Mouse (Mus musculus): ENCODE results near the gene Ccl9. TPM values are rescaled to one million over a fixed set of nuclear protein-coding genes. Genes with fewer than 3 reads are reported as not detected.

Ccl9 gene
- polyA plus RNA-seq, 1 experiment from 2014 or later, result 0.56 TPM

DNA sequence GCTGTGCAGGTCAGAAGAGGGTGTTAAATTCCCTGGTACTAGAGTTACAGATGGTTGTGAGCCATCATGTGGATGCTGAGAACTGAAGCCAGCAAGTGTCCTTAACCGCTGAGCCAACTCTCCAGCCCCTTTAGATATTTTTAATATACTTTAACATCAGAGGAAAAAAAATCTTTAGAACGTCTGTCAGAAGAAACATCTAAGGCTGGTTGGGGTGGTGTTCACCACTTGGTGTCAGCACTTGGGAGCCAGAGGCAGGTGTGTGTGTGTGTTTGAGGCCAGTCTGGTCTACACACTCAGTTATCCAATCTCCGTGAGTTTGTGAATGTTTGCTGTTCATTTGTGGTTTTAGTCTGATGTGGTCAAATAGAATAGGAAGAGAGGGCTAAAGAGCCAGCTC lies 563 bp upstream of the Ccl9 start:
- Histone ChIP-seq H3K9ac (replicated peaks) (no peak overlapping the region), H3K4me3 (replicated peaks) (no peak overlapping the region), H3K27ac (no peak overlapping the region), H3K4me1 (replicated peaks) (no peaks in the 10 kb centered on the region), H3K9me3 (no peaks in the 10 kb centered on the region), H3K27me3 (no peaks in the 10 kb centered on the region), H3K36me3 (no peaks in the 10 kb centered on the region), H3K4me2 (no peak overlapping the region)
- 80% methylated on average over 3 of the region's 3 CpGs for whole genome bisulfite sequencing
- no peak for ATAC-seq (ENCODE audit: insufficient number of reproducible peaks, insufficient read depth, low FRiP score, low TSS enrichment, low read depth)

DNA sequence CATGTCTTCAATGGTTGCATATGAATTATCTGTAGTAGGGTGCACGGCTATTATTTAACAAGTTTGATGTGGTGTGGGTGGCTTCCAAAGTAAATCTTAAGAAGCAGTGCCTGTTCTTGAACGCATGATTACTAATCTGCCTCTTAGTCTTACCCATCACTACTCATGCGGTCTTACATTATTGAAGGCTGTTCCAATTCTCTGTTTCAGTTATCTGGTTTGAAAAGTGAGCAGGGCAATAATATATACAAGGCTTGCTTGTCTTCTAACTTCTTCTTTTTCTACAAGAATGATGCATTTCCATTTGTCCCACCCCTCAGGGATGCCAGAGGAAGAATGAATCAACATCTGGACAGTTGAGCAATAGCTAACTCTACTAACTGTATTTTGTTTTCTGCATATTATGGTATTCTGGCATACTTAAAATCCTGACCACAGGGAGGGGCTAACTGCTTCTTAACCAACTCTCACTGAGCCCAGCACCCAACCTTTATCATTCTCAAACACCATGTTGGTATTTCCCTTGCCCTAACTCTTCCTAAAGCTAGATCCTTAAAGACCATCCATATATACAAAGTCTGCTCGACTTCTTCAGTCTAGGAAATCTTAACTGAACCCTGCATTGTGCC lies 1.4 kb downstream of the Ccl9 start:
- Histone ChIP-seq H3K36me3 (no peaks in the 10 kb centered on the region), H3K4me1 (replicated peaks) (no peaks in the 10 kb centered on the region), H3K9ac (replicated peaks) (no peak overlapping the region), H3K9me3 (no peaks in the 10 kb centered on the region), H3K4me3 (replicated peaks) (no peak overlapping the region), H3K27ac (no peak overlapping the region), H3K4me2 (no peak overlapping the region), H3K27me3 (no peaks in the 10 kb centered on the region)
- ATAC-seq (ENCODE audit: insufficient number of reproducible peaks, insufficient read depth, low FRiP score, low TSS enrichment, low read depth), result no peak
- WGBS, result 85% methylated on average over 4 of the region's 4 CpGs

DNA sequence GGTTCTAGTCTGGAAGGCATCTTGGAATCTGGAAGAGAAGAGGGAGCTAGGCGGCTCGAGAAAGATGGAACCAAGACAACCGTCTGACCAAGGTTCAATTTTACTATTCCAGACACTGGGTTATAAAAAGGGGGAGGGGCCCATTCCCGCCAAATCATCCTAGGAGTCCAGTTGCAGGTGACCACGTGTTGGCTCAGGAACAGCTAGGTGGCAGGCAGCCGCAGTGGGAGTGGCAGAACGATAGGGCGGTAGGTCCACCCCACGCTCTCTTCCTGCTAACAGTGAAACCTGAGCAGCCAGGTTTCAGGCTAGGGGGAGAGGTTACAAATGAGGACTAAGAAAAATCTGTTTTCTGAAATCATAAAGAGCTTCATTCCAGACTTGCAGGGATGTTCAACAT lies 5.6 kb downstream of the Ccl9 start:
- no peak for ATAC-seq (ENCODE audit: insufficient number of reproducible peaks, insufficient read depth, low FRiP score, low TSS enrichment, low read depth)
- Histone ChIP-seq H3K9me3 (no peaks in the 10 kb centered on the region), H3K4me3 (replicated peaks) (no peak overlapping the region), H3K27ac (no peak overlapping the region), H3K36me3 (no peaks in the 10 kb centered on the region), H3K4me2 (no peak overlapping the region), H3K9ac (replicated peaks) (no peak overlapping the region), H3K27me3 (no peaks in the 10 kb centered on the region), H3K4me1 (replicated peaks) (no peaks in the 10 kb centered on the region)
- WGBS, result 46% methylated on average over 9 of the region's 9 CpGs

DNA sequence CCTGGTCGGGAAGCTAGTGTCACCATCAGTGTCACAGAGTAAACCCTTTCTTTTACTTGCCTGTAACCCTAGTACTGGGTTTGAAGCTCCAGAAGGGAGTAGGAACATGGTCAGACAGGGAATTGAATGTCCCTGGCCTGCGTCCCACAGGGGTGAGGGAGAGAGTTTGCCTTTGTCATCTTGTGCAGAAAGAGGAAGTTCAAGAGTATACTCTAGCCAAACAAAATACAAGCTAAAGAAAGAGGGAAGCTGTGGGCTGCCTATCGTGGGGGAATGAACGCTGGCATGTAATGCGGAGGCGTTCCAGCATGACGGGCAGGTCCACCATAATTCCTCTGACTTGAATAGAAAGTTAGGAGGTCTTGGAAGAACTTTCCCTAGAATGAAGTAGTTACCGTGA lies 6.2 kb downstream of the Ccl9 start:
- Histone ChIP-seq H3K9me3 (no peaks in the 10 kb centered on the region), H3K27me3 (no peaks in the 10 kb centered on the region), H3K27ac (no peak overlapping the region), H3K4me2 (no peak overlapping the region), H3K36me3 (no peaks in the 10 kb centered on the region), H3K9ac (replicated peaks) (no peak overlapping the region), H3K4me1 (replicated peaks) (no peaks in the 10 kb centered on the region), H3K4me3 (replicated peaks) (no peak overlapping the region)
- no peak for ATAC-seq (ENCODE audit: insufficient number of reproducible peaks, insufficient read depth, low FRiP score, low TSS enrichment, low read depth)
- 95% methylated on average over 8 of the region's 8 CpGs for WGBS

DNA sequence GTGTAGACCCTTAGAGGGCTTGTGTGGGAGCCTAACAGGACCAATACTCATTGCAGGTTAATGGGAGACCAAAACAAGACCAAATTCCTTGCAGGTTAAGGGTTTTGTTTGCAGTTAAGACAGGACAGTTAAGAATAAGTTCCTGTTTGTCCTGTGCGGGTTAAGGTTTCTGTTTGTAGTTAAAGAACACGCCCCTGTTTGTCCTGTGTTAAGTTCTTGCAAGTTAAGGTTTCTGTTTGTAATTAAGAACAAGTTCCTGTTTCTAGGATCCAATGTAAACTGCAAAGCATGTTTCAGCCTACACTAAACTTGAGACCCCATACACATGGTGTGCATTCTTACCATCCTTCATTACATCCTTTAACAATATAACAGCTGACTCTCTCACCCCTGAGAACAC lies 8.2 kb downstream of the Ccl9 start:
- no peak overlapping the region for H3K27ac ChIP-seq
- ATAC-seq (ENCODE audit: insufficient number of reproducible peaks, insufficient read depth, low FRiP score, low TSS enrichment, low read depth), result no peak
- no peaks in the 10 kb centered on the region for H3K4me1 ChIP-seq (replicated peaks)
- WGBS, result 47% methylated on average over 2 of the region's 2 CpGs
- no peak overlapping the region for H3K9ac ChIP-seq (replicated peaks)
- no peaks in the 10 kb centered on the region for H3K36me3 ChIP-seq
- H3K4me3 ChIP-seq (replicated peaks), result no peak overlapping the region
- no peak overlapping the region for H3K4me2 ChIP-seq
- H3K27me3 ChIP-seq, result no peaks in the 10 kb centered on the region
- H3K9me3 ChIP-seq, result no peaks in the 10 kb centered on the region

DNA sequence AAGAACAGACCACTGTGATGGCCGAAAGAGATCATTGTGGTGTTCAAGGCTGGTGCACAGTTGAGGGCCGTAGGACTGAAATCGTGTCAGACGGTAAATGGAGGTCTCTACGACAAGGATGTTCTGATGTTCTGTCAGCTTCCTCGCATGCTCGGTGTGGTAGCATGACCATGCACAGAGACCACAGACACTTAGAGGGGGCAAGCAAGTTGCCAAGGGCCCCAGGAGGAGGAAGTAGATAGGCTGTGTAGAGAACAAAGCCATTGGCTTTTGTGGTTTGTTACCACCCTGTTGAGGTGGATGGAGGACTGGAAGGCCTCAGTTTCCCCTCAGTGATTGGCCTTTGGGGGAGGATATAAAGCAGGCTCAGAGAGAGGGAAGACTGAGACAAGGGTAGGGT lies 9.2 kb downstream of the Ccl9 start:
- ATAC-seq (ENCODE audit: insufficient number of reproducible peaks, insufficient read depth, low FRiP score, low TSS enrichment, low read depth), result no peak
- H3K27me3 ChIP-seq, result no peaks in the 10 kb centered on the region
- no peaks in the 10 kb centered on the region for H3K36me3 ChIP-seq
- H3K4me1 ChIP-seq (replicated peaks), result no peaks in the 10 kb centered on the region
- H3K27ac ChIP-seq, result no peak overlapping the region
- no peak overlapping the region for H3K4me2 ChIP-seq
- WGBS, result 97% methylated on average over 7 of the region's 7 CpGs
- H3K9ac ChIP-seq (replicated peaks), result no peak overlapping the region
- no peak overlapping the region for H3K4me3 ChIP-seq (replicated peaks)
- no peaks in the 10 kb centered on the region for H3K9me3 ChIP-seq

DNA sequence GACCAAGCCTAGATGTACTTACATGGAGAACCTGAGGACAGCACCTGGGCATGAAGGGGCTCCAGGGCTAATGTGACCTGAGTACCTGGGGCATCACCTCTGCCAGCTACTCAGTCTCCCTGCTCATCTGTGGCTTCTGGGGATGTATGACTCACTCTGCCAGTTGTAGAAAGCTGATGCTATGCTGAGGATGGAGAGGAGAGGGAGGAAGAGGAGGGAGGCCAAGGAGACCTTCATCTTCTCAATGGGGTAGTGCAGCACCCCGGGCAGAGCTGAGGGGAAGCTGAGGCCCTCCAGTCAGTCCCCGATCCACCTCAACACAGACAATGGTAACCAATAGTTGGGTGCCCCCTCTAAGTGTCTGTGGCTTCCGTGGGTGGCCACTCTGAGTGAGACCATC lies 9.7 kb downstream of the Ccl9 start:
- Histone ChIP-seq H3K36me3 (no peaks in the 10 kb centered on the region), H3K27ac (no peak overlapping the region), H3K9ac (replicated peaks) (no peak overlapping the region), H3K9me3 (no peaks in the 10 kb centered on the region), H3K4me1 (replicated peaks) (no peaks in the 10 kb centered on the region), H3K4me2 (no peak overlapping the region), H3K27me3 (no peaks in the 10 kb centered on the region), H3K4me3 (replicated peaks) (no peak overlapping the region)
- 93% methylated on average over 3 of the region's 3 CpGs for WGBS
- ATAC-seq (ENCODE audit: insufficient number of reproducible peaks, insufficient read depth, low FRiP score, low TSS enrichment, low read depth), result no peak

DNA sequence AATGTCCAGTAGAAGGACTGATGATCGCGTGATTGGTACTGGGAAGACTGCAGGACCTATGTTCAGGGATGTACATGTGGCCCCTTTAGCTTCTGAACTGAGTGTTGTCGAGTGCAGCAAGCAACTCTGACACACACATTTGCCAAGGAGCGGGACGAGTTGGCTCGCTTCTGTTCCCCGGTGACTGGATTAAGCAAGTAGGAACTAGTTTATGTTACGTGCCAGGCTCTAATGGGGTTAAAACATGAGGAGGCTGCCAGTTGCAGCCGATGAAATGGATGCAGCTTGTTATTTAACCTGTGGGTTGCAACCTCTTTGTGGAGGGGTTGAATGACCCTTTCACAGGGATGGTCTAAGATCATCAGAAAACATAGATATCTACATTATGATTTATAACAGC lies 10.4 kb downstream of the Ccl9 start:
- no peak overlapping the region for H3K4me2 ChIP-seq
- H3K36me3 ChIP-seq, result no peaks in the 10 kb centered on the region
- no peaks in the 10 kb centered on the region for H3K4me1 ChIP-seq (replicated peaks)
- no peak overlapping the region for H3K27ac ChIP-seq
- no peak overlapping the region for H3K4me3 ChIP-seq (replicated peaks)
- no peaks in the 10 kb centered on the region for H3K9me3 ChIP-seq
- ATAC-seq (ENCODE audit: insufficient number of reproducible peaks, insufficient read depth, low FRiP score, low TSS enrichment, low read depth), result no peak
- no peaks in the 10 kb centered on the region for H3K27me3 ChIP-seq
- no peak overlapping the region for H3K9ac ChIP-seq (replicated peaks)
- 92% methylated on average over 9 of the region's 9 CpGs for WGBS

DNA sequence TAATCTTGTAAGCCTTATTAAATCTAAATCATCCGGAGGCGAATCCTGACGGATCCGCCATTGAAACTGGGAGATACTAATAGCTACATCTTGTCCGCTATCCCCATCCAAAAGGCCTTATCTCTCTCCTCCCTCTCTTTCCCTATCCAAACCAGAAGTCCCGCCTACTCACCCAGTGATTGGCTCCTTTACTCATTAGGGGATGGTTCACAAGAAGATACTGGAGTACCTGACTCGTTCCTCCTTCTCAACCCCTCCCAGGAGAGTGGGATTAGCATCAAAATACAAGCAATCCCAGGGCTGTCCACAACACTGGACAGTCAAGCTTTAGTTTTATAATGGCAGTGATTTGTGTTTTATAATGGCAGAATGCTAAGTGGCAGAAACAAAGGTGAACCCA lies 11.1 kb downstream of the Ccl9 start:
- no peak overlapping the region for H3K27ac ChIP-seq
- WGBS, result 70% methylated on average over 7 of the region's 7 CpGs
- H3K27me3 ChIP-seq, result no peaks in the 10 kb centered on the region
- H3K4me3 ChIP-seq (replicated peaks), result no peak overlapping the region
- no peak for ATAC-seq (ENCODE audit: insufficient number of reproducible peaks, insufficient read depth, low FRiP score, low TSS enrichment, low read depth)
- no peaks in the 10 kb centered on the region for H3K36me3 ChIP-seq
- H3K9ac ChIP-seq (replicated peaks), result no peak overlapping the region
- no peak overlapping the region for H3K4me2 ChIP-seq
- H3K9me3 ChIP-seq, result no peaks in the 10 kb centered on the region
- no peaks in the 10 kb centered on the region for H3K4me1 ChIP-seq (replicated peaks)

DNA sequence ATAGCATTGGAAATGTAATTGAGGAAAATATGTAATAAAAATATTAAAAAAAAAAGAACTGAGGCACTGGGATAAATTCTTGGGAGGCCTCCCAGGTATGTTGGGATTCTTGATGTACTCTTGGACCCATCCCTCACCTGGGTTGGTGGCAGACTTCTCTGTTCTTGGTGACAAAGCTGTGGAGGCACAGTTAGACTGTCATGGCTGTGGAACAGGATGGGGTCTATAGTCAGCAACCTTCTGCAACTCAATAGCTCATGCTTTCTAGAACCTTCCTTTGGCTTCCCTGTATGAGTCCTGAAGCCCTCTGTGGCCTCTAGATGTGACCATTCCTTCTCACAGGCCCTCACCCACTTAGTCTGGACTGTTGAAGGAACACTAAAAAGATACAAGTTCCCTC lies 11.8 kb downstream of the Ccl9 start:
- ATAC-seq (ENCODE audit: insufficient number of reproducible peaks, insufficient read depth, low FRiP score, low TSS enrichment, low read depth), result no peak
- no peaks in the 10 kb centered on the region for H3K4me1 ChIP-seq (replicated peaks)
- no peak overlapping the region for H3K4me3 ChIP-seq (replicated peaks)
- no peak overlapping the region for H3K4me2 ChIP-seq
- H3K27me3 ChIP-seq, result no peaks in the 10 kb centered on the region
- no peaks in the 10 kb centered on the region for H3K9me3 ChIP-seq
- no peak overlapping the region for H3K9ac ChIP-seq (replicated peaks)
- H3K36me3 ChIP-seq, result no peaks in the 10 kb centered on the region
- no peak overlapping the region for H3K27ac ChIP-seq

DNA sequence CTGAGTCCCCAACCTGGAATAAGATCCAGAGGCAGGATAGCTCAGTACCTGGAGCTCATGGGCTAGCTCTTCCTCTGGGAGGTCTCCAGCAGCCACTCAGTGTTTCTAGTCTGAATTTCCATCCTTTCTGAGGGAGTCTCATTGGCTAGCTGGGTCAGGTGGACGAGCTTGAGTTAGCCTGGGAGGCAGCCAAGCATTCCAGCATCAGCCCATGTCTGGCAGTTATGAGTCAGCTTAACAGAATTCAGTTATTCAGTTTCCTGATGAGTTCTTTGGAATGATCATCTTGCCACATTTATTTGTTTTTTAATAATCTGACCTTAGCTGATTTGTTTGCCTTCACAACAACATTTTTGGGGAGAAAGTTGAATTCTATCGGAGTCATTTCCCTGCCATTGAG lies 14.7 kb downstream of the Ccl9 start:
- H3K4me3 ChIP-seq (replicated peaks), result no peak overlapping the region
- no peak for ATAC-seq (ENCODE audit: insufficient number of reproducible peaks, insufficient read depth, low FRiP score, low TSS enrichment, low read depth)
- H3K4me2 ChIP-seq, result no peak overlapping the region
- no peak overlapping the region for H3K9ac ChIP-seq (replicated peaks)
- 73% methylated on average over 2 of the region's 2 CpGs for WGBS
- no peaks in the 10 kb centered on the region for H3K27me3 ChIP-seq
- H3K4me1 ChIP-seq (replicated peaks), result no peaks in the 10 kb centered on the region
- H3K36me3 ChIP-seq, result no peaks in the 10 kb centered on the region
- no peak overlapping the region for H3K27ac ChIP-seq
- no peaks in the 10 kb centered on the region for H3K9me3 ChIP-seq

DNA sequence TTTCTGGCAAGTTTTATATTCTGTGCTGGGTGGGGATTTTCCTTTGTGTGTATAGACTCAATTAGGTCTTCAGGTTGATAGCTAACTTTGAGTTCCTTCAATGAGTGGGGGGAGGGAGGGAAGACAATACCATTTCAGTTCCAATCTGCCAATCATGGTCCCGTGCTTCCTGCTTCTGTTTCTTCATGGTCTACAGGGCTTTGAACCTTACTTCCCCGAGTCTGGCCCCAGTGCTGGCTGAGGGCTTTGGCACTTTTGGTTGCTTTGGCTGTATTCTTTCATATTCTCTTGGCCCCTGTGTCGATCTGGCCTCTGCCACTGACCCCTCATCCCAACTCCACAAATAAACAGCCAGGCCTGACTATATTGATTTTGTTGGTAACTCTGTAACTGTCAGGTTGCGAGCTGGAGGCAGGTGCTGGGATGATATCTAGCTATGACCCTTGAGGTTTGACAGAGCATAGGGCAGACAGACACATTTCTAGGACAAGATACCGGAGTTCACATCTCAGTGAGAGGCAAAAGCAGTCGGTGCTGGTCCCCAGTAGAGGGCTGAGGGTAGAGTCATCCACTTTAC lies 16.0 kb downstream of the Ccl9 start:
- H3K9me3 ChIP-seq, result no peaks in the 10 kb centered on the region
- H3K27ac ChIP-seq, result no peak overlapping the region
- ATAC-seq (ENCODE audit: insufficient number of reproducible peaks, insufficient read depth, low FRiP score, low TSS enrichment, low read depth), result no peak
- H3K4me3 ChIP-seq (replicated peaks), result no peak overlapping the region
- H3K4me1 ChIP-seq (replicated peaks), result no peaks in the 10 kb centered on the region
- H3K36me3 ChIP-seq, result no peaks in the 10 kb centered on the region
- WGBS, result 79% methylated on average over 6 of the region's 6 CpGs
- no peak overlapping the region for H3K9ac ChIP-seq (replicated peaks)
- H3K4me2 ChIP-seq, result no peak overlapping the region
- no peaks in the 10 kb centered on the region for H3K27me3 ChIP-seq
